Mouse (Mus musculus): Measurements from ENCODE around the gene Kmt5a. TPM values are rescaled to one million over a fixed set of nuclear protein-coding genes. Genes with fewer than 3 reads are reported as not detected.

The Kmt5a gene
- polyA plus RNA-seq (2012; rRNA removed), result 55.4 and 72.8 TPM in 2 replicates

DNA sequence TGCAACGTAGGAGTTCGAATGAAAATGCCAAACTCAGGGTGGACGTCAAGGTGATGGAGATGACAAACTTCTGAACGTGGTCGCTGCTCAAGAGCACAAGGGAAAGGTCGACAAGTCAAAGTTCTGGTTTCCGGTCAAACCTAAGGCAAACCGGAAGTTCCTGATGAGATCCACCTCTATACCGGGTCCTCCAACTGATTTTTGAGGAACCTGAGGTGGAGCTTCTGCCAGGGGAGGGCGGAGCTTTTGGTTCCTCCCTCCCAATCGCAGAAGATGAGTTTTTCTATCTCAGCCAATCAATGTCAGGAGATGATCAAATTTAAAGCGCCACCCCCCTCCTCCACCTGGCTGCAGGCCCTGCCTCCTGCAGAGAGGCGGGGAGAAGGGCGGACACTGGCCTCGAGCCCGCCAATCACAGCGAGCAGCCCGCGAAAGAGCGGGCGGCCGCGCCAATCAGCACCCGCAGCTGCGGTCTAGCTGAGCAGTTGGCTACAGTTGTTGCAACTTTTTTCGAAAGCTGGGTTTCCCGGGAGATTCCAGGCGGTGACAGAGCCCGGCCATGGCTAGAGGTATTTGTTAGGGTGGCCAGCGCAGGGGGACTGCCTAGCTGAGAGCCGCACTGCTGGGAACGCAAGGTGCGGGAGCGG, at the start of gene Kmt5a:
Gene Kmt5a, plus strand, starts transcription at position 484 of the 647 bp plus-strand sequence.
- peak; percentile 88 for DNase-seq (ENCODE audit: low read depth)

DNA sequence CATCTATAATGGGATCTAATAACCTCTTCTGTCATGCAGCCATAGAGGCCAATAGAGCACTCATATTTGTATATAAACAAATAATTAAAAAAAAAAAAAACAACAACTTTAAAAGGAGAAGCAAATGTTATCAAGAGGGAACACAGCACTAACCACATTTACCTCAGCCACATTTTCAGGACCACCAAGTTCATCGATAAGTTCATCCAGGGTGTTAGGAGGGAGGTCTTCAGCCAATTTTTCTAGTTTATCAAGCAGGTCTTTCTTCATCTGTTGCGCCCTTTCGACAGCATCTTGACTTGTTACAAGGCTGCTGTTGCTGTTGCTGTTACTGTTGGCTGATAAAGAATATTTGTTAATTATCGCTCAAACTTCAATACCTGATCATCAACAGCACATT, 47.3 kb upstream of the Kmt5a start:
- no peak for DNase-seq (ENCODE audit: low read depth)

DNA sequence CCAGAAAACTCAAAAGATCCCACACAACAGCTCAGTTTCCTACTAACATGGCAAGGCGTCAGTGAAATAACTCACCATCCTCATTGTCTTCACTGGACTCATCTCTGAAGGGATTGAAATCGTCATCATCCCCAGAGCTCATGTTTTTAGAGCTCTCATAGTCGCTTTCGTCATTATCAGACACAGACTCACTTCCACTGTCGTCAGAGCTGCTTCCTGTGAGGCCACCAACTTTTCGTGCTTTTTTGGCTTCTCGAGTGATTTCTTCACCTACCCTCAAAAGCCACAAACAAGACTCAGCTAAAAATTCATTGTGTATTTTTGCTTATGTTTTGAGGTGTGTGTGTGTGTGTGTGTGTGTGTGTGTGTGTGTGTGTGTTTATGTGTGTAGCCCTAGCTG, 46.0 kb upstream of the Kmt5a start:
- DNase-seq (ENCODE audit: low read depth), result no peak

DNA sequence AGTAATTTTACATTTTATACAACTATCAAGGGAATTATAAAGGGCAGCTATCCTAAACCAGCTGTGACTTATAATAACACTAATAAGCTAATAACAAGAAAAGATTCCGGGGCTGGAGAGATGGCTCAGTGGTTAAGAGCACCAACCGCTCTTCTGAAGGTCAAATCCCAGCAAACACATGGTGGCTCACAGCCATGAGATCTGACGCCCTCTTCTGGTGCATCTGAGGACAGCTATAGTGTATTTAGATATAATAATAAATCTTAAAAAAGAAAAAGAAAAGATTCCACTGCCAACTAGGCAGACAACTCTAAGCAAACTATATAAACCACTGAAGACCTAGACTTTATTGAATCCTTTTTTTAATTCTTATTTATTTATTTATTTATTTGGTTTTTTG, 28.9 kb upstream of the Kmt5a start:
- DNase-seq (ENCODE audit: low read depth), result no peak

DNA sequence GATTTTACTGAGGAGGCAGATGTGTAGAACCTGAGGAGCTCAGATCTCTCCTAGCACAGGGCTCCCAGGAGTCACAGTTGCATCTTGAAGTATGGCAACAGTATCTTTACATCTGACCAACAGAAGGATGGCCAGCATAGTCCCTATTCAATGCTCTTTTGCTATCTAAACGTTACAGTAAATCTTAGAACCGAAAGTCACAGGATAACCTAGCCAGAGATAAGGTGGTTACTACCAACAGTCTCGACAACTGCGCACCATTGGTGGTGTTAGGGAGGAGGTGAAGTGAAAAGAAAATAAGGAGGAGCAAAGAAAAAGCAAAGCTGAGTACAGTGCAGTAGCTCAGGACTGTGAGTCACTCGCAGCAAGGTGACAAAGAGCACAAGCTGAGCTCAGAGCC, 27.6 kb upstream of the Kmt5a start:
- DNase-seq (ENCODE audit: low read depth), result no peak

DNA sequence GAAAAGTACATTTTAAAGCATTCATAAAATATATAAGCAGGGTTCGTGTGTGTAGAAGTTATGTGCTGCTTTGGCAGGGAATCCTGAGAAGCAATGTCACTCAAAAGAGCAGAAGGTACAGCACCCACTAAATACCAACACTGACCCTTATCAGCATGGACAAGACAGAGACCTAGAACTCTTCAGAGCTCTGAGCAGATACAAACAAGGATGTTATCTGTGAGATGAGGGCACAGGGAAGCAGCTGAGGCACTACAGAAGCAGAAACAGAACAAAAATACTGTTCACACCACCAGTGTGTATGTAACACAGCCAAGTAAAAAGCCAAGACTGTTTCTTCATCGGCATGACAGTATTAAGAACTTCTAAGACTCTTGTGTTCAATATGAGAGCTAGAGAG, 20.8 kb upstream of the Kmt5a start:
- DNase-seq (ENCODE audit: low read depth), result no peak

DNA sequence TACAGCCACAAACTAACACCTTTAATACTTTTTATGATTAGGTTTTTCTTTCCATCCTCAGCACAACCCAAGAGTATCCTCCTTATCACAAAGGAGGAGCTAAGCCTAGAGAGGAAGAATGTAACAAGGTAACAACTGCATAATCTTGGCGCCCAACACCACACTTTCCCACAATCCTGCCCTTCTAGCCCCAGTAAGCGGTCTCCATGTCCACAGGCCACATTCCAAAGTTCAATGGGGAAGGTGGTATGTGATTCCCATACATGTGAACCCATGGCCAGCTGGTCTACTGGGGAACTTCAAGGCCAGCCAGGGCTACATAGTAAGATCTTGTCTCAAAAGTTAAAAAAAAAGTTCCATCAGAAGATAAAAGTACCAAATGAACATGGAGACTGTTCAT, 17.9 kb upstream of the Kmt5a start:
- DNase-seq (ENCODE audit: low read depth), result no peak

DNA sequence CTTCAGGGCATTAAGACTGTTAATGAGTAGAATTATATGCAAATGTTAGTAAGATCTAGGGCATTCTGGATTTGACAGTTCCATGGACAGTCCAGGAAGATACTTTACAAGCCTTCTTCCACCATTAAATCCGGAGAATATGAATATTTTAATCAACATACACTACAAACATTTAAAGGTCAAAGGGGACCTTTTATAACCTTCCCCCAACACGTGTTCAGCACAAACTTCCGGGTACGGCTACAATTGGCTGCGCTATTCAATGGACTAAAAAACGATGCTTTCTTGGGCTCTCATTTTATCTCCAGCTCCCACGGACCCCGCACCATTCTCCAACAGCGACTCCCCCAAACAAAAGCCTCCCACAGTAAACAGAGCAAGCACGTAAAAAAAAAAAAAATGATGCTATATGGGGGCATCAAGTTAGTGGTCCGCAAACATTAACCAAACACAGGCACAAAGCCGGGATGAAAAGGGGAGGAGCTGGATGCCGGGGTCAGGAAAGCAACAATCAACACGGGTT, 15.5 kb upstream of the Kmt5a start:
- no peak for DNase-seq (ENCODE audit: low read depth)

DNA sequence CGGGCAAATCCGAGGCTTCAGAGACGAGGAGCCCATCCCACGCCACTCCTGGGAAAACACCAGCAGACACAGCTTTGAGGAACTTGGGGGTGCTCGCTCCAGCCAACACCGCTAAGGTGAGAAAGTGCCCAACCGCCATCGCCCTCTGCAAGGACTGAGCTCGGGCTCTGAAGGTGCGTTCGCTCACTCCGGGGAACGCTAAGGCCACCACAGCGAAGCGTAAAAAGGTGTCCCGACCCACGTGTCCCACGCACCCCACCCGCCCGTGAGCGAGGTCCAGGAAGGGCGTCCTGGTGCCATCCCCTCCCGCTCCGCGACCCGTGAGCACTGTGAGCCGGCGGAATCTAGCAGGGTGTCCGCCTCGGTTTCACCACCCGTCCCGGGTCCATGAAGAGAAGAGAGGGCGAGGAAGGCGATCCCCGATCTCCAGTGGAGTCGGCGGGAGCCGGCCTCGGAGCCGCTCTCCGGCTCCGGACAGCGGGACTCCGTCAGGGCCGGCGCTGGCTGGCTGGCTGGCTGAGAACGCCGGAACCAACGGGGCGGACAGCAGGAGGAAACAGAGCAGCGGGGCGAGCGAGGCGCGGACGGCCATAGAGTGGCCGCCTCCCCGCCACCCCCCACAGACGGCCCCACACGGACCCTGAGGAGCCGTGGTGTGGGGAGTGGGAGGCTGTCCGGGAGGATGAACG, 14.9 kb upstream of the Kmt5a start:
- no peak for DNase-seq (ENCODE audit: low read depth)

DNA sequence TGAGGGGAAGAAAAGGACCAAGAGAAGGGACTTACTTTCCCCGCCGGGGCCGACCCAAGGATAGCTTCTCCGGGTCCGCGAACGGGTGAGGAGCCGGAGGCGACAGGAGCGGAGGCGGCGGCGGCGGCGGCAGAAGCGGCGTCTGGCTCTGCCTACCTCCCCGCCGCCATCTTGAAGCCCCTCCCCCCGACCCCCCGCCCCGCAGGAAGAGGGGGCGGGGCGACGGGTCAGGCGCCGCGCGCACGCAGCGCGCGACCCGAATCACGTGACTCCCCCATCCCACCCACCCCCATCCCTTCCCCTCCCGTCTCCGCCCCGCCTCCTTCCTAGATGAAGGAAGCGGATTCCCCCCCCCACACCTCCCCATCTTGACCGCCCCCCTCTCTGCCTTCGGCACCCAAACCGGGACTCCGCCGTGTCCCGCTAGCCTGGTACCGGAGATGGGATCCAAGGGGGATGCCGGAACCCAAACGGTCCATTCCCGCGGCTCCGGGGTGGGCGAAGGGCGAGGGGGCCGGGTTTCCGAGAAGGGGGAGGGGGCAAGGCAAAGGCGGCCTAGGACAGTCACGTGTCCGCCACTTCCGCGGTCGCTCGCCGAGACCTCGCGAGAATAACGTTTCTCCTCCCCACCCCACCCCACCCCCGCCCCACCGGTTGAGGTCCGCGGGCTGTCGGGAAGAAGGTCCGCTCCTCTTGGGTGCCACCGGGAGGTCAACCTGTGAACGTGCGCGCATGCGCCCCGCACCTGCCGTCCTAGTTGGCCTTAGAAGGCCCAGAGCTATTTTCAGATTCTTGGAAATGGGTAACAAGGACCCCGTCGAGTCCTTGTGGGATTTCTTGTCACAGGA, 14.1 kb upstream of the Kmt5a start, which contains the start of gene Sbno1:
Gene Sbno1, minus strand, starts transcription at position 590 of the 848 bp plus-strand sequence.
- DNase-seq (ENCODE audit: low read depth), result no peak

DNA sequence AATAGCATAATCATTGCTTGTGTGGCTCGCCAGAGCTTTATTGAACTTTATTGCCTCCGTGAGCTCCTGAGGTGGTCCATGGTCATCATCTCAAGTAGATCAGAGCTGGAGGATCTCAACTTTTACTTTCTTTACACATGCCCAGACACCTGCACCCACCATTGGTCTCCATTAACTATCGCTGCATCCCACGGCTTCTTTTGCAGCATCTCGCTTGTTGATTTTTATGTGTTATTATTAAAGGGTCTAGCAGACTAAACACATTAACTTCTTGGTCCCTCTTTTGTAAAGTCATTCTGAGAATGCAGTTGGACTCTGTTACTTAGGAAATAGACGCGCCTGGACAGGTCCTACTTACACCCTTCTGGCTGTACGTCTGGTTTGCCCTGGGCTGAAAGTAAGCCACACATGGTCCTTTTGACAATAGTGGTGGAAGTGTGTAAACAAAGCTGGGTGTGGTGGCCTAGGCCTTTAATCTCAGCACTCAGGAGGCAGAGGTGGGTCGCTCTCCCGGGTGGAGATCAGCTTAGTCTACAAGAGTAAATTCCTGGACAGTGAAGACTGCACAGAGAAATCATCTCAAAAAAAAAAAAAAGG, 13.2 kb upstream of the Kmt5a start:
- DNase-seq (ENCODE audit: low read depth), result no peak

DNA sequence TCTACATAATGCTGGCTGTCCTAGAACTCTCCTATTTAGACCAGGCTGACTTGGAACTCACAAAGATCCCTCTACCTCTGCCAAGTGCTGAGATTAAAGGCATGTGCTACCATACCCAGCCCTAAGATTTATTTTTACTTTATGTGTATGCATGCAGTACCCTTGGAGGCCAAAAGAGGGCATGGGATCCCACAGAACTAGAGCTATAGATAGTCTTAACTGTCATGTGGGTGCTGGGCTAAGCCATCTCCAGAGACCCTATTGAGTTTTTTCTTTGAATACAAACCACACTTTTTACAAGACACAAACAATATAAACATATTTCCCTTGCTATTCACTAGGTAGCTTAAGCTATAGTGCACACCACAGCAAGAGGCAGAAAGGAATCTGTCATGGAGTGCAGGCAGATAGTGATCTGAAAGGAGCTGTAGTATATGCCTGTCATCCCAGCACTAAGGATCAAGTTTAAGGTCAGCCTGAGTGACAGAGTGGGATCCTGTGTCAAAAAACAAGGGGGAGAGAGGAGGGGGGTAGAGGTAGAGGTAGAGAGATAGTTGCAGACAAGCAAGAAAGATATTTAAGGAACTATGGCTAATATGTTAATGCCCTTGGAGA, 7.2 kb upstream of the Kmt5a start:
- DNase-seq (ENCODE audit: low read depth), result no peak

DNA sequence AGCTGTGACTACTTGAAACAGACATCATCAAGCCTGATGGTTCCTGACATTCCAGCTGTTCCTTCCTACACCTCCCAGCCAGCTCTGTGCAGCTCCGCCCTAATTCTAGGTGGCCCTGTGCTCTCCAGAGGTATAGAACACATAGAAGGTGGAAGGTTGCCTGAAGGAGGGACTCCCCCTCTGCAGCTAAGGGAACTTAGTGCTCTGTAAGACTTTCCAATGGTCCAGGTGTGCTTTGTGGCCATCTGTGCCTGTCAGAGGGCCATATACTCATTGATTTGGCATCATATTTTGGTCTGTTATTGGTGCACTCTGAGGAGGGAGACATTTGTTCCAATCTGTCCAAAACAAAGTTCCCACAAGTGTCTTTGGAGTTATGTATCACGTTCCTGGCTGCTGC, 6.7 kb upstream of the Kmt5a start:
- no peak for DNase-seq (ENCODE audit: low read depth)

DNA sequence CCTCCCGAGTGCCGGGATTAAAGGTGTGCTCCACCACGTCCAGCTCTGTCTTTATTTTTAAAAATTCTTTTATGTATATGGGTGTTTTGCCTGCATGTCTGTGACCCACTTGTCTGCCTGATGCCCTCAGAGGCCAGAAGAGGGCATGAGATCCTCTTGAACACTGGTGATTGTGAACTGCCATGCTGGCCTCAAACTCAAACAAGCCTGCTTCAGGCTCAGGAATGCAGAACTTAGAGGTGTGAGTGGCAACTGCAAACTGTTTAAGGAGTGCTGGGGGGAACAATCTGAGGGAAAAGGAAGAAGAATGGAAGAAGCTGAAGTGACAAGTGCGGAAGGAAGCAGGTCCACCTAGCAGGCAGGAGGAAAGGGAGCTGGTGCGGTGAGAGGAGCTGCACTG, 1.5 kb upstream of the Kmt5a start:
- DNase-seq (ENCODE audit: low read depth), result no peak

DNA sequence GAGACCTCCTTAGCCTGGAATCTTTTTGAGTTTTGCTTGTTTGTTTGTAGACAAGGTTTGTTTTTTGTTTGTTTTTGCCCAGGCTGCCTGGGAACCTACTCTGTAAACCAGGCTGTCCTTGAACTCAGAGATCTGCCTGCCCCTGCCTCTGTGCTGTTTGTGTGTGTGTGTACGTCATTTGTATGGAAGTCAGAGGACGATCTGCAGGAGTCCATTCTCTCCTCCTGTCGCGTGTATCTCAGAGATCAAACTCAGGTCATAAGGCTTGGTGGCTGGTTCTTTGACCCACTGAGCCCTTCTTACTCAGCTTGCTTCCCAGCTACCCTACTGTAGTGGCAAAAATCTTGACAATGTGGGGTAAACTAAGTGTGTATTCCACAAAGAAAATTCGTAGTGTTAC, 984 bp upstream of the Kmt5a start:
- DNase-seq (ENCODE audit: low read depth), result no peak

DNA sequence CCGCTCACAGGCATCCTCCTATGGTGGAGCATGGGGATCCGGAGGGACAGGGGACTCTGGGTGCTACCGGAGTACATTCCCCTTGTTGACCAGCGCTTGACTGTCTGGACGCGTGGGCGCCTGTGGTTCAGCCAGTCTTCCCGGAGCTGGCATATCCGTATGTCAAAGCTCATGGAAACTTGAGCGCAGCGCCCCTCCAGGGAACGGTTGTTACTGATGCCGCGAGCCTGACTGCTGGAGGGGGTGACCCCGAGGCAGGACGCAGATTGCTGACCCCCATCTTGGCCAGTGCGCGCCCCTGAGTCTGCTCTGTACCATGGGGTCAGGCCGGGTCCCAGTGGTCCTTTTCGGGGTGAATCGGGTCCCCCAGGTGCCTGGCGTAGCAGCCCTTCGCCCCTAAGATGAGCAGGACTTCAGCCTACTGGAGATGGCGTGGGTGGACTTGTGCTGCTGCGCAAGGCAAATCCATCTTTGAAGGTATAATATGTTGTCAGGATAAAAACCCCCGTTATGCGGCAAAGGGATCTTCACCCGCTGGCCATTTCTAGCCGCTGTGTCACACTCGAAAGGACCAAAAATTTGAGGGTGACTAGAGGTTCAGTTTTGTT, 468 bp downstream of the Kmt5a start:
- DNase-seq (ENCODE audit: low read depth), result no peak

DNA sequence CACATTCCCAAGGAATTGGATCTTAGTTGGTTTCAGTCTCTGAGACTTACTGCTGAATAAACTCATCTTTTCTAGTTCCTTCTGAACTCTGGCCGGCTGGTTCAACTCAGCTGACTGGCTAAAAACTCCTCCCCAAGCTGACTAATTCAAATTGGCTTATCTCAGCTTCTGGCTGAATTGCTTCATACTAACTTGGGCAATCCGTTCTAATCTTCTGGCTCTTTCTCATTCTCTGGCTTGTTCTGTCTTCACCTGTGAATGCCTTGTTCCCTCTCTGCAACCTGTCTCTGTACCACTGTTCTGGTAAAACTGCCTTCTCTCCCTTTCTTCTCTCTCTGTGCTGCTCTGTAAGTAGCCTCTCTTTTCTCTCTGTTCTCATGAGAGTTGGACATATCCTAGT, 2.9 kb downstream of the Kmt5a start:
- DNase-seq (ENCODE audit: low read depth), result no peak

DNA sequence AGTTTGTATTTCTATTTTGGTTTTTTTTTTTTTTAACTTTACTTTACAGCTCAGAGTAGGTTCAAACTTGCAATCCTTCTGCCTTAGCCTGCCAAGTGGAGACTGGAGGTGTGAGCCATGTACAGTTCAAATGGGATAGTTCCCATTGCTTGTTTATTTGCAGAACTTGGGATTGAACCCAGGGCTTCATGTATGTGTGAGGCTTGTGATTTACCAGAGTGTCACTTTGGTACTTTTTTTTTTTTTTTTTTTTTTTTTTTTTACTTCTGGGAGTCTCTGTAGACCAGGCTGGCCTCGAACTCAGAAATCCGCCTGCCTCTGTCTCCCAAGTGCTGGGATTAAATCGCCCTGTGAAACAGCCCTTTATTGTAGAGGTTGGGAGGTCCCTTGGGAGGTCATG, 4.5 kb downstream of the Kmt5a start:
- DNase-seq (ENCODE audit: low read depth), result no peak

DNA sequence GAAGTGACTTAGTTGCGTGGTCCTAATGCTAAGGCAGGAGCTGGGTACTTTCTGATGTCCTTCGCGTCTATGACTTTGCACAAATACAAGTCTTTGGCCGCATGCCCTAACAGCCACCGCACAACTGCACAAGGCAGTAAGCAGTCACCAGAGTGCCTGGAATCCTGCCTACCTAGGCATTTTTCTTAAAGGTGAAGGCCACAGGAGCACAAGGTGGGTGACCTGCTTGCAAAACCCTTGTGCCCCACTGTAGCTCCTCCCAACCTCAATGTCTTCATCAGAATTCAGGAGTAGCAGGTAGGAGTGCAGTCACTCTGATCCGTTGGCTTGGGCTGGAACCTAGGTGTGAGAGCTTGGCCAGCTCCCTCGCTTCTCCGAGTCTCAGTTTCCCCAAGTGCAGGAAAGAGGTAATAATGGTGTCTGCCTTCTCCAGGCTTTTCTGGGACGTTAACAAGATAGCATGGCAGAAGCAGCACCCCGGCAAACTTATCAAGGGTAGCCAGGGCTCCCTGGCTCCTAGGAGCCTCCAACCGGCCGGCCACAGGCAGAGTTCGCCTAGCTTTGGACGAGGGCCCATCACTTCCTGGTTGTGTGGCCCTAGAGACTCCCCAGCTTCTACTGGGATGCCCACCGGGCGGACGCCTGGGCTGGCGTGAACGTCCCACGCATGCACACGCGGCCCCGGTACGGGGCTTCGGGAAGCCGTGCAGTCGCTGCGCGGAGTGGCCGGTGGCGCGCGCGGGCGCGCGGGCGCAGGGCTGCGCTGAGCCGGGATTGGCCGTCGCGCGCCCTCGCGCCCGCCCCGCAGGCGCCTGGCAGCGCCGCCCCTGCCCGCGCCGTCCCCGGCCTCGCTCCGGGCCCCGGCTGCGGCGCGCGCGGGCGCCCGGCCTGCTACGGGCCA, 5.2 kb downstream of the Kmt5a start:
- DNase-seq (ENCODE audit: low read depth), result no peak

DNA sequence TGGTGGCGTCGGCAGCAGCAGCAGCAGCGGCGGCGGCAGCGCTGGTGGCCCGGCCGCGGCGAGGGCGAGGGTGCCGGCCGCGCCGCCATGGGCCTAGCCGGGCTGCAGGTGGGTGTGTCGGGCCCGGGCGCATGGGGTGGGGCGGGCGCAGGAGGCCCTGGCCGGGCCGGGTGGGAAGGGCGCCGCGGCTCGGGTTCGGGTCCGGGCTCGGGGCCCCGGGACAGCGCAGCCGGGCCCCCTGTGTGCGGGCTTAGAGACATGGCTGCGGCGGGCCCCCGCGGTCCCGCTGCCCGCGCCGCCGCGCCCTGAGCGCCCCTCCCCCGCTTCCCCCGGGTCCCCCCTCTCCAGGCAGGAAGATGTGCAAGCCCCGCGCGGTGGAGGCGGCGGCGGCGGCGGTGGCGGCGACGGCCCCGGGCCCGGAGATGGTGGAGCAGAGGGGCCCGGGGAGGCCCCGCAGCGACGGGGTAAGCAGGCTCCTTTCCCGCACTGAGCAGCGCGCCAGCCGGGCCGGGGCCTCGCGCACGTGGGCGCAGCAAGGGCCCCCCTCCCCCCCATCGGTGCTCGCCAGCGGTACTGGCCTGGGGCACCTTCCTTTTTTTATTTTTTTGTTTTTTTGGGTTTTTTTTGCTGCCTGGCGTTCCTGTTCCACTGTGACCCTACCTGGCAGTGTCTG, 6.0 kb downstream of the Kmt5a start:
- no peak for DNase-seq (ENCODE audit: low read depth)
